Mouse (Mus musculus): ENCODE data around the gene Anks1b. TPM values are rescaled to one million over a fixed set of nuclear protein-coding genes. Genes with fewer than 3 reads are reported as not detected.

Anks1b gene
- total RNA-seq (2023), result not detected

DNA sequence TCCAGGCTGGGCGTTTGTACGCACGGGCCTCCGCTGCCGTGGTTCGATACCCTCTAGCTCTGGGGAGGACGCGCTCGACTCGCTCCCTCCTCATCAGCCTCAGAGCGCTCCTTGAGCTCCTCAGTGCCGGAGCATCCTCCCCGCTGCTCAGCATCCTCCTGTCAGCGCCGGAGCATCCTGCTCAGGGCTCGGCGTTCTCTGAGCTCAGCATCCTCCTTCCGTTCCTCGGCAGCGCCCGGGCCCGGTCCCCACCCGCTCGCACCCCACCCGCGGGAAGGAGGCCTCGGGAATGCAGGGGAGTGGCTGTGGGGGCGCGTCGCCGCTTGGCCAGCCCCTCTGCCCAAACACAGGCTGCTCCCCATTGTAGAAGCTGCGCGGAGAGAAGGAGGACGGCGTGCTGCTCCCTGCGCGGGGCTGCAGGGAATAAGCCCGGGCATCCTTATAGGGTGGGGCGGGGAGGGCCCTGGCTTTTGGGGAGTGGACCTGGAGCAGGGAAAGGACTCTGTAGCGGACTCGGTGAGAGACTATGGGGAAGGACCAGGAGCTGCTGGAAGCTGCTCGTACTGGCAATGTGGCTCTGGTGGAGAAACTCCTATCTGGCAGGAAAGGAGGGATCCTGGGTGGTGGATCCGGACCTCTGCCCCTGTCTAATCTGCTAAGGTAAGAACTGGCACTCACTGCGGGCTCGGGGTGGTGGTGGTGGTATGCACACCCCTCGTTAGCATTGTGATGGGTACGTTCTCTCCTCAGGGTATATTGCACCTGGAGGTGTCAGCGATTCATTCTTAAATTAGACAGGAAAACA lies at the start of gene Anks1b:
Gene Anks1b (plus strand): TSS at position 364 of the 805 bp plus-strand sequence.

Other genes with a start within 250 kb of the Anks1b start
- gene Scyl2, start 187.2 kb upstream of the Anks1b start, total RNA-seq (2023), result 31.0 TPM
- 24.3 TPM for gene Actr6, start 141.2 kb upstream of the Anks1b start, total RNA-seq (2023)
- 52.7 TPM for gene Uhrf1bp1l, start 128.5 kb upstream of the Anks1b start, total RNA-seq (2023)